Mouse (Mus musculus): Measurements from ENCODE around the gene Foxp1. TPM values are rescaled to one million over a fixed set of nuclear protein-coding genes. Genes with fewer than 3 reads are reported as not detected.

Gene Foxp1
- polyA plus RNA-seq, 2 experiments, result 101 to 166 TPM

- 78% methylated on average over 17 of the region's 17 CpGs for WGBS
- no peak overlapping the region for H3K27ac ChIP-seq (replicated peaks; ENCODE audit: low read depth, low read length)
- H3K27me3 ChIP-seq (ENCODE audit: control insufficient read depth, insufficient read depth, low read length), result no peaks in the 10 kb centered on the region
- no peak overlapping the region for H3K4me3 ChIP-seq (replicated peaks; ENCODE audit: low read length)
- H3K9ac ChIP-seq (ENCODE audit: low read depth, low read length, severe bottlenecking), result no peak overlapping the region
- H3K9me3 ChIP-seq (ENCODE audit: control insufficient read depth, low read length), result no peaks in the 10 kb centered on the region
- ATAC-seq (ENCODE audit: low FRiP score, low read depth), result no peak
- no peak for TF ChIP-seq POLR2A (IDR thresholded peaks at IDR 0.05; ENCODE audit: borderline replicate concordance, extremely low read depth, insufficient read depth, insufficient read length)
- H3K4me1 ChIP-seq (ENCODE audit: control insufficient read depth, insufficient read depth, low read length), result no peaks in the 10 kb centered on the region
- no peaks in the 10 kb centered on the region for H3K36me3 ChIP-seq (ENCODE audit: control insufficient read depth, insufficient read depth, low read length)
- no peak for DNase-seq (ENCODE audit: low spot score)
- no peak overlapping the region for H3K4me2 ChIP-seq (replicated peaks; ENCODE audit: low read depth, low read length, severe bottlenecking)
Observed at GRCm38 (mm10) chr6:99538194-99538941, 15.8 kb upstream of the Foxp1 start.

- Histone ChIP-seq H3K9me3 (ENCODE audit: control insufficient read depth, low read length) (no peaks in the 10 kb centered on the region), H3K36me3 (ENCODE audit: control insufficient read depth, insufficient read depth, low read length) (no peaks in the 10 kb centered on the region), H3K9ac (ENCODE audit: low read depth, low read length, severe bottlenecking) (no peak overlapping the region), H3K4me2 (replicated peaks; ENCODE audit: low read depth, low read length, severe bottlenecking) (no peak overlapping the region), H3K27ac (replicated peaks; ENCODE audit: low read depth, low read length) (no peak overlapping the region), H3K4me3 (replicated peaks; ENCODE audit: low read length) (no peak overlapping the region), H3K27me3 (ENCODE audit: control insufficient read depth, insufficient read depth, low read length) (no peaks in the 10 kb centered on the region), H3K4me1 (ENCODE audit: control insufficient read depth, insufficient read depth, low read length) (no peaks in the 10 kb centered on the region)
- 55% methylated on average over 5 of the region's 5 CpGs for WGBS
- no peak for DNase-seq (ENCODE audit: low spot score)
- no peak for ATAC-seq (ENCODE audit: low FRiP score, low read depth)
- no peak for TF ChIP-seq POLR2A (IDR thresholded peaks at IDR 0.05; ENCODE audit: borderline replicate concordance, extremely low read depth, insufficient read depth, insufficient read length)
Observed at GRCm38 (mm10) chr6:99534211-99534745, 11.8 kb upstream of the Foxp1 start.

- H3K9me3 ChIP-seq (ENCODE audit: control insufficient read depth, low read length), result no peaks in the 10 kb centered on the region
- H3K27ac ChIP-seq (replicated peaks; ENCODE audit: low read depth, low read length), result no peak overlapping the region
- no peaks in the 10 kb centered on the region for H3K27me3 ChIP-seq (ENCODE audit: control insufficient read depth, insufficient read depth, low read length)
- DNase-seq (ENCODE audit: low spot score) (no peak), ATAC-seq (ENCODE audit: low FRiP score, low read depth) (no peak)
- no peaks in the 10 kb centered on the region for H3K36me3 ChIP-seq (ENCODE audit: control insufficient read depth, insufficient read depth, low read length)
- WGBS, result 91% methylated on average over 4 of the region's 4 CpGs
- H3K4me2 ChIP-seq (replicated peaks; ENCODE audit: low read depth, low read length, severe bottlenecking), result no peak overlapping the region
- H3K4me3 ChIP-seq (replicated peaks; ENCODE audit: low read length), result no peak overlapping the region
- H3K9ac ChIP-seq (ENCODE audit: low read depth, low read length, severe bottlenecking), result no peak overlapping the region
- H3K4me1 ChIP-seq (ENCODE audit: control insufficient read depth, insufficient read depth, low read length), result no peaks in the 10 kb centered on the region
- no peak for TF ChIP-seq POLR2A (IDR thresholded peaks at IDR 0.05; ENCODE audit: borderline replicate concordance, extremely low read depth, insufficient read depth, insufficient read length)
Observed at GRCm38 (mm10) chr6:99532458-99532857, 9.9 kb upstream of the Foxp1 start.

- DNase-seq (ENCODE audit: low spot score), result no peak
- Histone ChIP-seq H3K9me3 (ENCODE audit: control insufficient read depth, low read length) (no peaks in the 10 kb centered on the region; the same call in 1 of the 2 replicates), H3K36me3 (ENCODE audit: control insufficient read depth, insufficient read depth, low read length) (peaks cover 5% of the 10 kb centered on the region; the same call in 1 of the 2 replicates), H3K27me3 (ENCODE audit: control insufficient read depth, insufficient read depth, low read length) (no peaks in the 10 kb centered on the region), H3K9ac (ENCODE audit: low read depth, low read length, severe bottlenecking) (no peak overlapping the region), H3K4me3 (replicated peaks; ENCODE audit: low read length) (no peak overlapping the region), H3K4me1 (ENCODE audit: control insufficient read depth, insufficient read depth, low read length) (no peaks in the 10 kb centered on the region), H3K4me2 (replicated peaks; ENCODE audit: low read depth, low read length, severe bottlenecking) (no peak overlapping the region), H3K27ac (replicated peaks; ENCODE audit: low read depth, low read length) (no peak overlapping the region)
- TF ChIP-seq POLR2A (IDR thresholded peaks at IDR 0.05; ENCODE audit: borderline replicate concordance, extremely low read depth, insufficient read depth, insufficient read length), result no peak
- ATAC-seq (ENCODE audit: low FRiP score, low read depth), result no peak
- WGBS, result 72% methylated on average over 2 of the region's 2 CpGs
Observed at GRCm38 (mm10) chr6:99528972-99529371, 6.5 kb upstream of the Foxp1 start.

- no peak for TF ChIP-seq POLR2A (IDR thresholded peaks at IDR 0.05; ENCODE audit: borderline replicate concordance, extremely low read depth, insufficient read depth, insufficient read length)
- H3K27ac ChIP-seq (replicated peaks; ENCODE audit: low read depth, low read length), result no peak overlapping the region
- H3K27me3 ChIP-seq (ENCODE audit: control insufficient read depth, insufficient read depth, low read length), result no peaks in the 10 kb centered on the region
- H3K4me3 ChIP-seq (replicated peaks; ENCODE audit: low read length), result no peak overlapping the region
- H3K4me2 ChIP-seq (replicated peaks; ENCODE audit: low read depth, low read length, severe bottlenecking), result no peak overlapping the region
- WGBS, result 91% methylated on average over 6 of the region's 6 CpGs
- DNase-seq (ENCODE audit: low spot score) (no peak), ATAC-seq (ENCODE audit: low FRiP score, low read depth) (no peak)
- no peaks in the 10 kb centered on the region for H3K4me1 ChIP-seq (ENCODE audit: control insufficient read depth, insufficient read depth, low read length)
- peaks cover 5% of the 10 kb centered on the region; the same call in 1 of the 2 replicates for H3K36me3 ChIP-seq (ENCODE audit: control insufficient read depth, insufficient read depth, low read length)
- no peak overlapping the region for H3K9ac ChIP-seq (ENCODE audit: low read depth, low read length, severe bottlenecking)
- H3K9me3 ChIP-seq (ENCODE audit: control insufficient read depth, low read length), result no peaks in the 10 kb centered on the region; the same call in 1 of the 2 replicates
Observed at GRCm38 (mm10) chr6:99527457-99528105, 5.1 kb upstream of the Foxp1 start.
